Mouse (Mus musculus): ENCODE measurements around the gene Rbms1.

Gene Rbms1

GRCm38 (mm10) chr2:60814788-60815187, 148.2 kb downstream of the Rbms1 start:
- in situ Hi-C loops (cut with MboI; ENCODE audit: low sequenced_read_pairs): no loop called here

GRCm38 (mm10) chr2:60812949-60813348, 150.0 kb downstream of the Rbms1 start:
- in situ Hi-C loops (cut with MboI; ENCODE audit: low sequenced_read_pairs): no loop called here

DNA sequence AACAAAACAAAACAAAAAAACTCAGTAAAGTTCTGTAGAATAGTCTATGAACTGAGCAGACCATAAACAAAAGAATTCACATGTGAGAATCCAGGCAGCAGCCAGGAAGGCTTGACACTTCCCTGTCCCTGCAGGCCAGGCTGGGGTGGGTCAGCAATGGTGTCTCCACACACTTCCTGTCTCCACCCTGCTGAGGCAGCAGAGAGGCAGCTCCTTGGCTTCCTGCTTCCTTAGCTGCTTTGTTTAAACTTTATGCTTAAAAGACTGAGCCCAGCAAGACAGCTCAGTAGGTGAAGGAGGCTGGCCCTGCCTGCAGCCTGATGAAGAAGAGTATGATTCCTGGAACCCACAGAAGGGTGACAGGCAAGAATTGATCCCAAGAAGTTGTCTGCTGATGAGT, 152.4 kb downstream of the Rbms1 start:
- in situ Hi-C loops (cut with MboI; ENCODE audit: low sequenced_read_pairs): no loop called here

DNA sequence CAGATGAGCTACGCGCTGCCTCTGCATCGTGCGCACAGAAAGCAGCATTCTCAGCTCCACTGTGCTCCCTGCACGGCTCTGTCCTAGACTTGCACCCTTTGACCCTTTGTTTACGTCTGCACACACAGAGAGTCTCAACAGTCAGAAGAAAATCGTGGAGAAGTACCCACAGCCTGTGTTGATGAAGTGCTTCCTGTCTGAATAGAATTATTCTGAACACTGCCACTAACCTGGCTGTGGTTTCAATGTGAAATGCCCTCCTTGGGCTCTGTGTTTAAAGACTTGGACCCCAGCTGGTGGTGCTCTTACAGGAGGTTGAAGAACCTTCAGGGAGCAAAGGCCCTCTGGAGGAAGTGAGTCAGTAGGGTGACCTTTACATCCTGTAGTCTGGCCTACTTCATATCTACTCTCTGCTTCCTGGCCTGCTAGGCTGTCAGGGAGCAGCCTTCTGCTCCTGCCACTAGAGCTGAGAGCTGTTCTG, 153.5 kb downstream of the Rbms1 start:
- in situ Hi-C loops (cut with MboI; ENCODE audit: low sequenced_read_pairs): no loop called here

- in situ Hi-C loops (cut with MboI; ENCODE audit: low sequenced_read_pairs): no loop called here
These were observed 154.2 kb downstream of the Rbms1 start for GRCm38 (mm10) chr2:60808822-60809221.

DNA sequence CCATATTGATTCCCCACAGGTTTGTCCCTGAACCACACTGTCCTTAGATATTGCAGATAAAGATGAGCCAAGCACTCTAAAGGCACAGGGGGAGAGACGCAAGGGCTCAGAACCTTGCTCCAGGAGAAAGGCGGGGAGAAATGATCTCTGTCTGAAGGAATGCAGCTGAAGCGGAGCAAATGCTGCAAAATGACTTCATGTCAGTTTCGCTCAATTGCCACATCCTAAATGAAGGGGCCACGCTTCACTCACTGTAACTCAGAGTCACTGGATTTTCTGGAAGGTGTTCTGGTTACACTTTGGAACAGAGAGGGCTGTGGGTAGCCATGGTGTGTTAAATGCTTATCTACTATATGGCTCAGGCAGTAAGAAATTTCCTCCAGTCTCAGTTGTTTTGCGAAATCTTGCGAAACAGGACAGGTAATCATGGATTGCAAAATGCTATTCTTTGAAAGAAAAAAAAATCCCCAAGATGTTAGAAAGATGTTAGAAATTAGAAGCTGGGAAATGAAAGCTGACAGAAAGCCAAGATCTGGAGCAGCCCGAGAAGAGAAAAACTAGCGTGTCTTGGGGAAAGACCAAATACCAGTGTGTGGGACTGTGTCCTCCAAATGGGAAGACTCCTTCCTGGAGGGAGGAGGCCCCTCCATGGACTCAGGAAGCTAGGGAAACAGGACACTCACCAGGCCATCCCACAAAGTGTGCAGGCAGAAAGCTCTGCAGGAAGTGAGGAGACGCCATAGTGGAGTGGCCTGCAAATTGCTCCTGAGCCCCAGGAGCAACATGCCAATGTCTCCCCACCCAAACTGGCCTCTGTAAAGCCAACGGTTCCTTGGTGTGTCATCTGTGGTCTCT, 155.4 kb downstream of the Rbms1 start:
- in situ Hi-C loops (cut with MboI; ENCODE audit: low sequenced_read_pairs): no loop called here

GRCm38 (mm10) chr2:60804763-60805162, 158.2 kb downstream of the Rbms1 start:
- in situ Hi-C loops (cut with MboI; ENCODE audit: low sequenced_read_pairs): no loop called here

GRCm38 (mm10) chr2:60803377-60803776, 159.6 kb downstream of the Rbms1 start:
- in situ Hi-C loops (cut with MboI; ENCODE audit: low sequenced_read_pairs): no loop called here

DNA sequence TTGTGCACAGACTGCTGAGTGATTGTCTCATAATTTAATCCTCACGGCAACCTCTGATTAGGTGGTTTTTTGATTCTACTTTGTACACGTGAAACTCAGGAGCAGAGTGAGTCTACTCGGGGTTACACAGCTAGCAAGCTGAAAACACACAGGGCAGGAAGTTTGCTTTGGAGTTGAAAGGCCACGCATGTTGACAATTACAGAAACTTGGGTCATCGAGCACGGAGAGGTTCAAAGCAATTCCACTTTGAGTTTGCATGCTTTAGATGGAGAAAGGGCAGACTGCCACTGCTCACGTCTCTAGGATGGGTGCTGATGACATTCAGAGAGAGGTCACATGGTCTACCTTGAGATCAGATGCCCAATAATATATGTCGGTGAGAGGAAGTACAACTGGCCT, 160.2 kb downstream of the Rbms1 start:
- in situ Hi-C loops (cut with MboI; ENCODE audit: low sequenced_read_pairs): no loop called here

- in situ Hi-C loops (cut with MboI; ENCODE audit: low sequenced_read_pairs): no loop called here
These were observed 160.8 kb downstream of the Rbms1 start for GRCm38 (mm10) chr2:60802191-60802590.

DNA sequence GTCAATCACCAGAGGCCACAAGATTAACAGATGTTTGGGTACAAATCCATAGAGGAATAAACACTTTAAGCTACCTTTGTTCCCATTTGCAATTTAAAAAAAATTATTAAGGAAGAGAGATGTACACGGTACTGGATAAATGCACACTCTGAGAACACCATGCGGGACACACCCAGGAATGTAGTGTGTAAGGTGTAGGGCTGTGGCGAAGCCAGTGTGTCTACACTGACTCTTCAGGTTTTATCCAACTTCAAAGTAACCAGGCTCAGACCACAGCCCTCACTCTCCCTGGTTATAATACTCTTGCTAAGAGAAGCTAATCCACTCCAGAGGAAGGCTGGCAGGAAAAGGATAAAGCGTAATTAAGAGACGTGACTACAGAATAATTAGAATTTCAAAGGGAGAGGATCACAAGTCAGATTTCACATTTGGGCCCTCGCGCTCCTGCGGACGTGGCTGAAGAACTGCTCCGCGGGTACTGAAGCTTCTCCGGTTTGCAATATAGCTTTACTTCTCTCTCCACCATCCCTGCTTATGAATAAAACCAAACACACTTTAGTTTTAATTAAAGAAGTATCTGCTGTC, 161.3 kb downstream of the Rbms1 start:
- in situ Hi-C loops (cut with MboI; ENCODE audit: low sequenced_read_pairs): no loop called here

- in situ Hi-C loops (cut with MboI; ENCODE audit: low sequenced_read_pairs): no loop called here
These were observed 162.0 kb downstream of the Rbms1 start for GRCm38 (mm10) chr2:60800921-60801558.

- in situ Hi-C loops (cut with MboI; ENCODE audit: low sequenced_read_pairs): no loop called here
These were observed 163.2 kb downstream of the Rbms1 start for GRCm38 (mm10) chr2:60799816-60800215.

DNA sequence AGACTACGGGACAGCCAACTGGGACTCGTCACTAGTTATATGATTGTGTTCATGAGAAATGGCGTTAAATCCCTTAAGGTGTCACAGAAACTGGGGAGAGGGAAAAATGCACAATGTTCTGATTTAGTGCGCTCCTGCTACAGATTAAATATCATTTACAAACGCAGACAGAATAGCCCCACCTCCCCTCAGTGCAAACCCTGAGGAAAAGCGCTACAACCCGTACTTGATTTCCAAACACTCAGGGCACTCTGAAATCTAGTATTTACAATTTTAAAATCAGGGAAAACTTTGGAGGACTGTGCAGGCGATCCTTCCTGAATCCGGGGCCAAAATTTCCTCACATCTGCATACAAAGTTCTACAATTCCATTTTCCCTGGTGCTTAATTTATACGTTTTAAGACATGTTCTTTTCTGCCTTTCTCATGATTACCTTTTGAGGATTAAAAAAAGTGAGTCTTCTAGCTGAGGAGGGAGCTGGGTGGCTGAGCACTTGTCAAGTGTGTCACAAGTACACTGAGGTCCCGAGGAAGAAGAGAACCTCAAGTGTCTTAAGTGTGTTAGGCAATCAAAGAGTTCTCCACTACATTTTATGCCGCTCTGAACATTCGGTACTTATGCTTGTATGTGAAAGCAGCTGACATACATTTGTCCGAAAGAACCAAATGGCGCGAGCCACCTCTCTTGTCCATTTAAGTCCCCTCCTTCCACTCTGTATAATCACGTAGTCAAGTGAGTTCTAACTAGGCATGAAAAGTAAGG, 164.0 kb downstream of the Rbms1 start:
- in situ Hi-C loops (cut with MboI; ENCODE audit: low sequenced_read_pairs): no loop called here

GRCm38 (mm10) chr2:60796969-60797669, 165.9 kb downstream of the Rbms1 start:
- in situ Hi-C loops (cut with MboI; ENCODE audit: low sequenced_read_pairs): no loop called here

DNA sequence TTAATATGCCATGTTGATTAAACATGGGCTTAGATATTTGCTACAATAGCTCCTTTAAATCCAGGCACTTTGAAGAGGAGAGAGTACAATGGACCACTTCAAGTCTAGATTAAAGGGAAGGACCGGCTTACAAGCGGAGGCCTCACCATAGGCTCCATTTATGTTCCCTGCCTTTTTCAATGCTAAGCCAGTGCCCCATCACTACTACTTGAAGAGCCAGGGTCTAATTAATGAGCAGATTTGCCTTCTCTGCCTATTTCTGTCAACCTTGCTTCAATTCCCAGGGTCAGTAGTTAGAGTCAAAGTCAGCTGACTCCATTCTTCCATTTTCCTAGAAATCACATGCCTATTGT, 166.4 kb downstream of the Rbms1 start:
- in situ Hi-C loops (cut with MboI; ENCODE audit: low sequenced_read_pairs): no loop called here

GRCm38 (mm10) chr2:60795861-60796260, 167.1 kb downstream of the Rbms1 start:
- in situ Hi-C loops (cut with MboI; ENCODE audit: low sequenced_read_pairs): no loop called here

- in situ Hi-C loops (cut with MboI; ENCODE audit: low sequenced_read_pairs): no loop called here
These were observed 170.5 kb downstream of the Rbms1 start for GRCm38 (mm10) chr2:60792506-60792905.

DNA sequence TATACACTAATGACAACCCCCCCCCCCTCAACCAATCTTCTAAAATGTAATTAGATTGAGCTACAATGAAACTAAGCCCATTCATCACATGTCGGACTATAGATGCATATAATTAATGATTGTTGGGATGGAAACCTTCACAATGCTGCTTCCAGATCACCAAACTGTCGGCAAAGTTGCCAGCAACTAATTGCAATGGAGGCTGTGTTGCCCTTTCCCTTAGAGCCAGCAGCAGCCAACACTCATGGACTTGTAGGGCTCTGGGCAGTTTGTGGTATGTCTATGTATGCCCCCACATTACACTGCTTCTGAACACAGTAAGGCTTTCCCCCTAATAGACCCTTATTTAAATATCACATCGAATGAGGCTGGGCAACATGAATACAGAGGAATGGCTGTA, 173.9 kb downstream of the Rbms1 start:
- in situ Hi-C loops (cut with MboI; ENCODE audit: low sequenced_read_pairs): no loop called here

GRCm38 (mm10) chr2:60788173-60788908, 174.7 kb downstream of the Rbms1 start:
- in situ Hi-C loops (cut with MboI; ENCODE audit: low sequenced_read_pairs): no loop called here

All from CH12F3 (cell line).